Mouse (Mus musculus): ENCODE data around the gene Pnliprp2.

Pnliprp2 gene

GRCm38 (mm10) chr19:58805191-58805779, 45.8 kb downstream of the Pnliprp2 start:
- no peak for DNase-seq

DNA sequence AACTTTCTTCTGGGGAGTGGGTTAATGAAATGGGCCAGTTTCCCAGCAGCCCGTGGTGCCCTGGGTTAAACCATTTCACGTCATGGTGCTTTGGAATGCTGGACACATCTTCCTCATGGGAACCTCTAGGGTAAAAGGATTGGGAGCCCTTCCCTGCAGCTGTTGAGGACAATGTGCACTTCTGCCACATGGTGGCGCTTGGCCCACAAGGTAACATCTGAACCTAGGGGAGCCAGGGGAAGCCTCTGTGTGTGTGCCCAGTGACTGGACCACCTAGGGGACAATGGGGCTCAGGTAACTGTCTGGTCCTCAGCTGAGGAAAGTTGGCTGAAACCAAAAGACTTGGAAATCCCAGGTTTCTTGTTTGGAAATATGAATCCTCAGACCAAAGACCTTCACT, 46.8 kb downstream of the Pnliprp2 start:
- DNase-seq, result peak; percentile 74 to 80

DNA sequence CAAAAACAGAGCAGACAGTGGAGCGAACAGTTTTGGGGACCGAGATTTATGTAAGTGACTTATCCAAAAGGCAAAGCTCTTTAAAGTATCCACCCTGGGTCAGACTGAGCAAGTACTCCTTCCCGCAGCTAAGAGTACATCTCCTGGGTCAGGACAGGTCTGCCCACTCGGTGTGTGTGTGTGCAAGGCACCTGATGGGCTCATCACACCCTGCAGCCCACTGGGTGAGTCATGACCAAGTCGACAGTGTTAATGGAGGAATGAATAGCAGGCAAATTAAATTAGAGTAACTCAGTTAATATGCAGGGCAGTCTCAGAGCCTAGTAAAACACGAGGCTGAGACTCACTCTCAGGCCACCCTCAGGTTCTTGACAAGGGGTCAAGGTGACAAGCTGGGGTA, 49.3 kb downstream of the Pnliprp2 start:
- DNase-seq, result no peak

- DNase-seq, result no peak
These were observed 51.0 kb downstream of the Pnliprp2 start for GRCm38 (mm10) chr19:58810536-58810935.

GRCm38 (mm10) chr19:58815179-58815922, 55.8 kb downstream of the Pnliprp2 start:
- DNase-seq, result no peak

DNA sequence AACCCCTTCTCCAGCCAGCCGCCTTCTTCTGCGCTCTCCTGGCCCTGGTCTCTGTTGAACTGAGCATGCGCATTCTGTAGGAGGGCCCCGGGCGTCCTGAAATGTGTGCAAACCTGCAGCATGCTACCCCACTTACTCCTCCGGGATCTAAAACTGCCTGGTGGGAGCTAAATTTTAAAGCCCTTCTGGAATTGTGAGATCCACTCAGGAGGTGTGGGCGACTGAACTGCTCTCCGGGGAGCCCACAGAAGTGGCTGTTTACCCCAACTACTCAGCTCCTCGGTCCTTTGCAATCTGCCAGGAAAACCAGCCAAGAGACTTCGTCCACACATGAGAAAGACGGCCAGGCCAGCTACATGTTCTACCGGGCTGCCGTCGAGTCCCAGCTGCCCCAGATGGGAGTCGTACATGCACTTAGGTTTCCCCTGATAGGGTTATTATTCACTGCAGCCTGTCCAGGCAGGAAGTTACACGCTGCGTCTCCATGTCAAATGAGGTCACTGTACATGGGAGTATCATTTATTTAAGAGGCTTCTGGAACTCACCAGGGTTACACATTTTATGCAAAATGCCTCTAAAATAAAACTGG, 57.0 kb downstream of the Pnliprp2 start:
- DNase-seq, result no peak

DNA sequence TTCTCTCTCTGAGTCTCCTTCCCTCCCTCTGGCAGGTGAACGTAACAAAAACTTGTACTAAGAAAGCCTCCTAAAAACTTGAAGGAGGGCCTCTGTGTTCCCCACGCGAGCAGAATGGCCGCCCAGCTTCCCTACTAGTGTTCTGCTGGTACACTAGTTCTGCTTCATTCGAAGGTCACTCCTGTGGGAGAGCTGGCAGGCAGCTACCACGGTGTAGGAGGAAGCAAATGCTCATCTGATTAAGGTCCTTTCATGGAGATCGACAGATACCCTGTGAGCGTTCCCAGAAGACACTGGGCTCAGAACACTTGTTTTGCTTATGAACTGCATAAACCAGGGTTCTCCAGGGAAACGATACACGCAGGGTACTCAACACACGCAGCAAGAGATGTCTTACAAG, 57.9 kb downstream of the Pnliprp2 start:
- no peak for DNase-seq

DNA sequence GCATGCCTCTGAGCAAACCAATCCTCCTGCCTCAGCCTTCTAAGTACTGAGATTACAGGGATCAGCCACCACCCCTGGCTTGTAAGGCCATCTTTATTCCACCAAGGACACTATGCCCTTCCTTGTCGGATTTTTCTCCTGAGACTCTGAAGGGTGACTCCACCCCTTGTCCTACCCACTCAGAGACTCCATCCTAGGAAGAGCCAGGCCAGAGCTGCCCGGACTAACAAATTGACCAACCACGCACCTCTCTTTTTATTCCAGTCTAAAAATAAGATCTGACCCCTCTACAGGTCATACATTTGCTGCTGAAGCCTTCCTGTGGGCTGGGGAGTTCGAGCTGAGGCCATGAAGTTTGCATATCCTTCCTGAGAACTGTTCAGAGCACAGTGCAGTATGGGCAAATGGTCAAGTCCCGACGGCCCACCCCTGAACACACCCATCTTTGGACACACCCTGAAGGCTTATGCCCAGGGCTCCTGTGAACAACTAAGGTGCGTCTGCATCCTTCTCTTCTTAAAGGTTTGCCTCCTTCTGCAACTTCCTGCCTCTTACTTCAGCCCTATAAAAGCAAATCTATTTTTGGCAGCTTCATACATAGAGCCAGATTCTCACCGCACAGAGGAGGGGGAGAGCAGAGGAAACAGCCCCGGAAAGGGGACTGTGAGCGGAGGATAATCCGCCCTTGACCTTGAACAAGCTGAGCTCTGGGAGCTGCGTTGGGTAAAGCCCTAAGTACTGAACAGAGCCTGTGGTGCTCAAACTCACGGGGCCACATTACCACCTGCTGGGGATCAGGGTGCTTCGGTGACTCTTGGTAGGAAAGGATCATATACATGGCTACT, 59.3 kb downstream of the Pnliprp2 start:
- DNase-seq, result no peak

DNA sequence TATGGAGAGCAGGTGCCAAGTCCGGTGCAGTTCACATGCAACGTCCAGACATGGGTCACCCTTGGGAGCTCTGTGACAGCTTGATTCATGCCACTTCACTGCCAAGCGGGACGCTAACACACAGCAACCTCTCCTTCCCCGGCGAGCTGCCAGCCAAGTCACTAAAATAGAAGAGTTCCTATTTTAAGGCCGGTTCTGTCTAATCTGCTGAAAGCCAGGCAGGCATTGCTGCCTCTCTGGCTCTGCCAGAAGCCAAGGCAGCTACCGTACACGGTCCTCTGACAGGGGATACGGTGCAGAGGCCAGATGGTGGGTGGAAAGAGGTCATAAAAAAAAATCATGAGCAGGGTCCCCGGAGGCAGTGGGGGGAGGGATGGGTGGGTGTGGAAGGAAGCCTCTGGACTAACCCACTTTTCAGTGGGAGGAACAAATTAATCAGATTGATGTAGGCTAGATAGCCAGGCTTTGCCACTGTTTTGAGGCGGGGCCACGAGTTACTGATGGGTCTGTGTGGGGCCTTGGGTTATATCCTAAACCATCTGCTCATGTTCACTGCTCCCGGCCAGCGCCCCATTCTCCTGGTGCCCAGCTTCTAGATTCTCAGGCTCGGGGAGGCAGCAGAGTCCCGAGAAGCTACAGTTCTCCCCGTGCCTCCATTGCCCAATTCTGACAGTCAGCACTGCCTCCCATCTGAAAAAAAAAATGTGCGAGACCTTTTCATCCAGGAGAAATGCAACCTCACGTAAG, 63.1 kb downstream of the Pnliprp2 start:
- DNase-seq, result peak; percentile 93 to 94

DNA sequence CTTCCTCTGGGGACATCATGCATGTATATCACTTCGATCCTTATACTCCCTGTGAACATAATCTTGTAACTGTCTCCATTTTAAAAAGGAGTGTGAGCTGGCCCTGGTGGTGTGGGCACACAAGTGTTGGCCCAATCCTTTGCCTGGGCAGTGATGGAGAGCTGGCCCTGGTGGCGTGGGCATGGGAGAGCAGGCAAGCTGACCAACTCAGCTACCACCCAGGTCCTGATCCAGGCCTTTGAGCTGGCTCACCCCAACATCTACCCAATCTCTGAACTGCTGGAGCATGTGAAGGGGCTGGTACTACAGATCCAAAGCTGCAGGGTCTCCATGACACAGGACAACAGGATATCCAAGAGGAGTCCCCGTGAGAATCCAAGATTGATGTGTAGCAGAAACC, 63.8 kb downstream of the Pnliprp2 start:
- peak in 1 of 2 experiments; percentile 30 for DNase-seq

- no peak for DNase-seq
These were observed 64.8 kb downstream of the Pnliprp2 start for GRCm38 (mm10) chr19:58824316-58824715.

Data from cerebellum, adult 18-20 months (tissue).